Mouse (Mus musculus): ENCODE measurements around the gene Lce1a1.

DNA sequence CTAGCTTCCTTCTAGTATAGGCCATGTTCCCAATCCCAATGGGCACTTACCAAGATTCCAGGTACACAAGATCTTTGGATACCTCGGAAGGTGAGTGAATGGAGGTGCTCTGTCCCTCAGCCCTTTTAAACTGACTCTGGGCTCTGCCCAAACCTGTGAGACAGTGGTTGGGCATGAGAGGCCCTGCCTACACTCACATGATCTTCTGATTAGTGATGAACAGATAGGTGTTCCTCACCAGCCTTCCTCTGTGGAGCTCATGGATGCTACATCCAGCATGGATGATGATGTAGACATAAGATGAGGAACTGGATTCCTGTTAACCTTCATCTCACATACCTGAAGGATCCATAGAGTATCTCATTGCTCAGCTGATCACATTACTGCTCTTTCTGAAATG, at the start of gene Lce1a1:
- TF ChIP-seq TAL1 (IDR thresholded peaks at IDR 0.05; ENCODE audit: low read length) (no peak), GATA1 (IDR thresholded peaks at IDR 0.05; ENCODE audit: low read length) (no peak)

Measured in erythroblast, embryonic 14.5 days (primary cell).